Mouse (Mus musculus): ENCODE results near the gene Gramd1b. TPM values are rescaled to one million over a fixed set of nuclear protein-coding genes. Genes with fewer than 3 reads are reported as not detected.

Gene Gramd1b
- polyA plus RNA-seq, 1 experiment from 2014 or later = 5.8 TPM

- DNase-seq (ENCODE audit: low read depth, low spot score) = no peak
- ChIA-PET POLR2A (no interaction called here), CTCF (interaction anchor here (2.1 kb wide), 1 partner anchor 67 kb away, joined by 4 read pairs; no protein-coding TSS in a partner anchor)
- in situ Hi-C loops (cut with MboI; ENCODE audit: low pct_unique_long_range_greater_than_20kb) = loop anchor here (5.0 to 25.0 kb wide), 3 partner anchors 65 to 325 kb away; no protein-coding TSS in a partner anchor
- TF ChIP-seq CTCF (IDR thresholded peaks at IDR 0.05) = no peak
- ATAC-seq = no peak
- no peaks in the 10 kb centered on the region for H3K27me3 ChIP-seq
Measured at GRCm38 (mm10) chr9:40412246-40412645, 118.9 kb downstream of the Gramd1b start.

- no peak for ATAC-seq
- CTCF ChIA-PET = interaction anchor here (2.1 kb wide), 1 partner anchor 68 kb away, joined by 4 read pairs; no protein-coding TSS in a partner anchor
- in situ Hi-C loops (cut with MboI; ENCODE audit: low pct_unique_long_range_greater_than_20kb) = loop anchor here (5.0 to 25.0 kb wide), 3 partner anchors 66 to 326 kb away; no protein-coding TSS in a partner anchor
Measured at GRCm38 (mm10) chr9:40410895-40411294, 120.3 kb downstream of the Gramd1b start.

GRCm38 (mm10) chr9:40409071-40409470 lies 122.1 kb downstream of the Gramd1b start:
- ChIA-PET POLR2A (no interaction called here), CTCF (interaction anchor here (1.0 kb wide), 1 partner anchor 76 kb away, joined by 4 read pairs; no protein-coding TSS in a partner anchor)
- no peak for TF ChIP-seq CTCF (IDR thresholded peaks at IDR 0.05)
- DNase-seq (ENCODE audit: low read depth, low spot score) (no peak), ATAC-seq (no peak)
- in situ Hi-C loops (cut with MboI; ENCODE audit: low pct_unique_long_range_greater_than_20kb) = loop anchor here (25.0 kb wide), 1 partner anchor 328 kb away; no protein-coding TSS in a partner anchor
- H3K27me3 ChIP-seq = no peaks in the 10 kb centered on the region

More at GRCm38 (mm10) chr9:40410895-40411294, 120.3 kb downstream of the Gramd1b start:
- DNase-seq (ENCODE audit: low read depth, low spot score) = no peak
- POLR2A ChIA-PET = no interaction called here
- no peak for TF ChIP-seq CTCF (IDR thresholded peaks at IDR 0.05)
- no peaks in the 10 kb centered on the region for H3K27me3 ChIP-seq

GRCm38 (mm10) chr9:40408415-40408814 lies 122.8 kb downstream of the Gramd1b start:
- ATAC-seq (no peak), DNase-seq (ENCODE audit: low read depth, low spot score) (no peak)
- in situ Hi-C loops (cut with MboI; ENCODE audit: low pct_unique_long_range_greater_than_20kb) = loop anchor here (25.0 kb wide), 1 partner anchor 329 kb away; no protein-coding TSS in a partner anchor
- POLR2A ChIA-PET = no interaction called here
- no peak for TF ChIP-seq CTCF (IDR thresholded peaks at IDR 0.05)
- CTCF ChIA-PET = interaction anchor here (0.9 to 1.0 kb wide), 2 partner anchors 71 to 75 kb away, joined by 4 read pairs; no protein-coding TSS in a partner anchor
- no peaks in the 10 kb centered on the region for H3K27me3 ChIP-seq

- CTCF ChIA-PET = interaction anchor here (0.7 to 1.0 kb wide), 3 partner anchors 52 to 75 kb away, joined by 3 to 4 read pairs (median 4); no protein-coding TSS in a partner anchor
- POLR2A ChIA-PET = interaction anchor here (0.6 kb wide), 2 partner anchors 41 to 166 kb away, joined by 3 read pairs; no protein-coding TSS in a partner anchor
- no peaks in the 10 kb centered on the region for H3K27me3 ChIP-seq
- no peak for TF ChIP-seq CTCF (IDR thresholded peaks at IDR 0.05)
- ATAC-seq (peak; percentile 63), DNase-seq (ENCODE audit: low read depth, low spot score) (no peak)
- in situ Hi-C loops (cut with MboI; ENCODE audit: low pct_unique_long_range_greater_than_20kb) = loop anchor here (25.0 kb wide), 1 partner anchor 329 kb away; no protein-coding TSS in a partner anchor
Measured at GRCm38 (mm10) chr9:40407876-40408275, 123.3 kb downstream of the Gramd1b start.

GRCm38 (mm10) chr9:40405804-40406203 lies 125.4 kb downstream of the Gramd1b start:
- ATAC-seq (no peak), DNase-seq (ENCODE audit: low read depth, low spot score) (no peak)
- in situ Hi-C loops (cut with MboI; ENCODE audit: low pct_unique_long_range_greater_than_20kb) = loop anchor here (25.0 kb wide), 1 partner anchor 331 kb away; no protein-coding TSS in a partner anchor
- TF ChIP-seq CTCF (IDR thresholded peaks at IDR 0.05) = no peak
- ChIA-PET POLR2A (no interaction called here), CTCF (no interaction called here)
- H3K27me3 ChIP-seq = no peaks in the 10 kb centered on the region

- no peak for TF ChIP-seq CTCF (IDR thresholded peaks at IDR 0.05)
- POLR2A ChIA-PET = no interaction called here
- H3K27me3 ChIP-seq = no peaks in the 10 kb centered on the region
- CTCF ChIA-PET = no interaction called here
- DNase-seq (ENCODE audit: low read depth, low spot score) (peak; percentile 42), ATAC-seq (no peak)
- in situ Hi-C loops (cut with MboI; ENCODE audit: low pct_unique_long_range_greater_than_20kb) = loop anchor here (25.0 kb wide), 1 partner anchor 332 kb away; no protein-coding TSS in a partner anchor
Measured at GRCm38 (mm10) chr9:40405263-40405662, 125.9 kb downstream of the Gramd1b start.

- CTCF ChIA-PET = no interaction called here
- no peak for DNase-seq (ENCODE audit: low read depth, low spot score)
- in situ Hi-C loops (cut with MboI; ENCODE audit: low pct_unique_long_range_greater_than_20kb) = loop anchor here (25.0 kb wide), 1 partner anchor 333 kb away; no protein-coding TSS in a partner anchor
Measured at GRCm38 (mm10) chr9:40404637-40405036, 126.5 kb downstream of the Gramd1b start.

GRCm38 (mm10) chr9:40403750-40404149 lies 127.4 kb downstream of the Gramd1b start:
- in situ Hi-C loops (cut with MboI; ENCODE audit: low pct_unique_long_range_greater_than_20kb) = loop anchor here (25.0 kb wide), 1 partner anchor 334 kb away; no protein-coding TSS in a partner anchor
- H3K27me3 ChIP-seq = no peaks in the 10 kb centered on the region
- ChIA-PET POLR2A (no interaction called here), CTCF (no interaction called here)
- DNase-seq (ENCODE audit: low read depth, low spot score) = no peak
- TF ChIP-seq CTCF (IDR thresholded peaks at IDR 0.05) = no peak
- ATAC-seq = no peak

More at GRCm38 (mm10) chr9:40404637-40405036, 126.5 kb downstream of the Gramd1b start:
- no peak for ATAC-seq
- TF ChIP-seq CTCF (IDR thresholded peaks at IDR 0.05) = no peak
- POLR2A ChIA-PET = interaction anchor here (0.6 kb wide), 1 partner anchor 9 kb away, joined by 3 read pairs; no protein-coding TSS in a partner anchor
- H3K27me3 ChIP-seq = no peaks in the 10 kb centered on the region

- ATAC-seq = no peak
- ChIA-PET CTCF (interaction anchor here (1.2 kb wide), 1 partner anchor 12 kb away, joined by 3 read pairs; no protein-coding TSS in a partner anchor), POLR2A (no interaction called here)
- no peak for TF ChIP-seq CTCF (IDR thresholded peaks at IDR 0.05)
- in situ Hi-C loops (cut with MboI; ENCODE audit: low pct_unique_long_range_greater_than_20kb) = loop anchor here (25.0 kb wide), 1 partner anchor 335 kb away; no protein-coding TSS in a partner anchor
- DNase-seq (ENCODE audit: low read depth, low spot score) = no peak
- H3K27me3 ChIP-seq = no peaks in the 10 kb centered on the region
Measured at GRCm38 (mm10) chr9:40401818-40402217, 129.4 kb downstream of the Gramd1b start.

GRCm38 (mm10) chr9:40400854-40401253 lies 130.3 kb downstream of the Gramd1b start:
- no peak for TF ChIP-seq CTCF (IDR thresholded peaks at IDR 0.05)
- no peak for ATAC-seq
- CTCF ChIA-PET = no interaction called here
- no peaks in the 10 kb centered on the region for H3K27me3 ChIP-seq
- in situ Hi-C loops (cut with MboI; ENCODE audit: low pct_unique_long_range_greater_than_20kb) = loop anchor here (25.0 kb wide), 1 partner anchor 336 kb away; no protein-coding TSS in a partner anchor
- DNase-seq (ENCODE audit: low read depth, low spot score) = no peak
- POLR2A ChIA-PET = no interaction called here
